Mouse (Mus musculus): ENCODE results near the gene Arsb. TPM values are rescaled to one million over a fixed set of nuclear protein-coding genes. Genes with fewer than 3 reads are reported as not detected.
"Not testable (repeated sequence)": the region's sequence is repeated elsewhere in the genome, so short reads cannot be mapped to it uniquely, and the experiment has no call there.

The Arsb gene
- total RNA-seq, 2 experiments from 2014 or later: 3.4 to 3.5 TPM

- DNase-seq: no peak
- intact Hi-C loops (cut with DNase I): no loop called here
These were observed 14.6 kb downstream of the Arsb start for GRCm38 (mm10) chr13:93786051-93786450.

DNA sequence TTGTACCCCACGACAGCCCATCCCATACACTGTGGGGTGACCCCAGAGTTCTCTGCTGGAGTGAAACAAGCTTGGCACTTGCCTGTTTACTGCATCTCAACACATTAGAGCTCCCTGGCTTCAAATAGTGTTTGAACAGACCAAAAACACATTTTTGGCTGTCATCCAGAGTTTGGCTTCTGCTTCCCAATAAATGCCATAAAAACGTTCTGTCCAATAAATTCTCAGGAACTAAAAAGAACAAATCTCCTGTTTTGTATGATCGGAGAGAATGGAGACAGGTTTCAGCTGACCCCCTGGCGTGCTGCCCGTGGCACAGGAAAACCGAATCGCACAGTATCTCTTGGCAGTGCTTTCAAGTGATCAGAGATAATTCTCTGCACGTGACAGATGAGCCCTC, 16.2 kb downstream of the Arsb start:
- intact Hi-C loops (cut with DNase I): no loop called here

GRCm38 (mm10) chr13:93792945-93793642, 21.7 kb downstream of the Arsb start:
- intact Hi-C loops (cut with DNase I): loop anchor here (1.0 to 10.0 kb wide), 3 partner anchors 266 to 414 kb away; no protein-coding TSS in a partner anchor
- DNase-seq: no peak

More for the DNA sequence above, 16.2 kb downstream of the Arsb start:
- no peak for DNase-seq

DNA sequence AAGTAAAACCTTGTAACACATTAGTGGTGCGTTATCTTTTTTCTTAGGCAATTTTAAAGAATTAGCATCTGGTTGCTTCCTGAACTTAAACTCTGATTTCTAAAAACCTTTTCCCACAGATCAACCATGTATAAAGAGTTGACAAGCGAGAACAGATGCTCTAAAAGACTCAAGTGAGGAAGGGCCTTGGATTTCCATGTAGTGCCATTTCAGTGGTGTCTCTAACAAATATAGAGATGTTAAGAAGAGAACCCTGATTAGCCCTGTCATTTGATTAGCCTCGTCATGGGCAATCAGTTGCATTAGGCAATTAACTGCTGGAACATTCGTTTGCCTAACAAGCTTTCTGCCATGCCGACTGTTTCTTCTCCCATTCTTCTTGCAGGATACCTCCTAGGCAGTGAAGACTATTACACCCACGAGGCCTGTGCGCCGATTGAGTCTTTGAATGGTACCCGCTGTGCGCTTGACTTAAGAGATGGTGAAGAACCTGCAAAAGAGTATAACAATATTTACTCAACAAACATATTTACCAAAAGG, 22.3 kb downstream of the Arsb start:
- intact Hi-C loops (cut with DNase I): loop anchor here (5.0 to 10.0 kb wide), 2 partner anchors 351 to 414 kb away; no protein-coding TSS in a partner anchor
- DNase-seq: no peak

GRCm38 (mm10) chr13:93797011-93797600, 25.7 kb downstream of the Arsb start:
- intact Hi-C loops (cut with DNase I): loop anchor here (10.0 kb wide), 1 partner anchor 348 kb away; no protein-coding TSS in a partner anchor
- DNase-seq: no peak

DNA sequence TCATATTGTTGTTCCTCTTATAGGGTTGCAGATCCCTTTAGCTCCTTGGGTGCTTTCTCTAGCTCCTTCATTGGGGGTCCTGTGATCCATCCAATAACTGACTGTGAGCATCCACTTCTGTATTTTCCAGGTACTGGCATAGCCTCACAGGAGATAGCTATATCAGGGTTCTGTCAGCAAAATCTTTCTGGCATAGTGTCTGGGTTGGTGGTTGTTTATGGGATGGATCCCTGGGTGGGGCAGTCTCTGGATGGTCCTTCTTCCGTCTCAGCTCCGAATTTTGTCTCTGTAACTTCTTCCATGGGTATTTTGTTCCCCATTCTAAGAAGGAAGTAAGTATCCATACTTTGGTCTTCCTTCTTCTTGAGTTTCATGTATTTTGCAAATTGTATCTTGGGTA, 38.9 kb downstream of the Arsb start:
- intact Hi-C loops (cut with DNase I); DNase-seq: not testable (repeated sequence)

DNA sequence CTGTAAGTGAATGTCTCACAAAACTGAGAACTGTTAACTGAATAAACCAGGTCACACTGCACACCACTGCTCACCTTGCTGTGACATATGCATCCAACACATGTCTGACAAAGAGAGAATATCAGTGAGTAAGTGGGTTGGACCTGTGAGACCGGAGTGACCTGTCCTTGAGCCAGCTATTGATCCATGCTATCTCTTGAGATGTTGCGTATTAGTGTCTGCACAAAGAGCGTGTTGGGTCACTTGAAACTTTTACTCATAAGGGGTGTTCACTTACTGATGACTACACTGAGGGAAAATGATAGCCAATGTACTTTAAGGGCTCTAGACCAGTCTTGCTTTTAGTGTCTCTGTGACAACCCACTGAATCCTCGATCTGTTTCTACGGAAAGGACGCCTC, 42.7 kb downstream of the Arsb start:
- DNase-seq: no peak
- intact Hi-C loops (cut with DNase I): no loop called here

GRCm38 (mm10) chr13:93814676-93815075, 43.2 kb downstream of the Arsb start:
- intact Hi-C loops (cut with DNase I): loop anchor here (5.0 kb wide), 1 partner anchor 88 kb away; no protein-coding TSS in a partner anchor
- no peak for DNase-seq

- intact Hi-C loops (cut with DNase I): loop anchor here (5.0 kb wide), 1 partner anchor 87 kb away; no protein-coding TSS in a partner anchor
- DNase-seq: no peak
These were observed 43.7 kb downstream of the Arsb start for GRCm38 (mm10) chr13:93815128-93815527.

- intact Hi-C loops (cut with DNase I): loop anchor here (5.0 kb wide), 1 partner anchor 86 kb away; no protein-coding TSS in a partner anchor
- no peak for DNase-seq
These were observed 44.7 kb downstream of the Arsb start for GRCm38 (mm10) chr13:93816127-93816526.

GRCm38 (mm10) chr13:93816688-93817331, 45.4 kb downstream of the Arsb start:
- DNase-seq: no peak
- intact Hi-C loops (cut with DNase I): loop anchor here (5.0 kb wide), 1 partner anchor 85 kb away; no protein-coding TSS in a partner anchor

- no peak for DNase-seq
- intact Hi-C loops (cut with DNase I): no loop called here
These were observed 48.7 kb downstream of the Arsb start for GRCm38 (mm10) chr13:93820173-93820572.

DNA sequence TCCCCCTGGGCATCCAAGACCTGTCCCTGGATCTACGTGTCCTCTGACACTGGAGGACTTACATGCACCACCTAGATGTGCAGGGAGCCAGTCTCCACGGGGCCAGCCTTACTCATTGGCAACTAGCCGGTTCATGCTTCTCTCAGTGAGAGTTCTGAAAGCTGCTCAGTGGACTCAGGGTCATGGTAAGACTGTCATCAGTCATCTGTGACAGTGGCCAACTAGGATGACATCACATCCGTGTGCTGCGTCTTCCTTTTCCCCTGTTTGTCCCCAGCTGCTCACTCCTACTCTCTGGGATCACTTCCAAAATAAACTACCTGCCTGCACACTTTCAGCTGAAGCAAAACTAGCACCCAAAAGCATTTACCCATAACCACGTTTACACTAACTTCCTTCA, 50.6 kb downstream of the Arsb start:
- DNase-seq: no peak
- intact Hi-C loops (cut with DNase I): no loop called here

- intact Hi-C loops (cut with DNase I): no loop called here
- DNase-seq: no peak
These were observed 54.5 kb downstream of the Arsb start for GRCm38 (mm10) chr13:93825792-93826558.

DNA sequence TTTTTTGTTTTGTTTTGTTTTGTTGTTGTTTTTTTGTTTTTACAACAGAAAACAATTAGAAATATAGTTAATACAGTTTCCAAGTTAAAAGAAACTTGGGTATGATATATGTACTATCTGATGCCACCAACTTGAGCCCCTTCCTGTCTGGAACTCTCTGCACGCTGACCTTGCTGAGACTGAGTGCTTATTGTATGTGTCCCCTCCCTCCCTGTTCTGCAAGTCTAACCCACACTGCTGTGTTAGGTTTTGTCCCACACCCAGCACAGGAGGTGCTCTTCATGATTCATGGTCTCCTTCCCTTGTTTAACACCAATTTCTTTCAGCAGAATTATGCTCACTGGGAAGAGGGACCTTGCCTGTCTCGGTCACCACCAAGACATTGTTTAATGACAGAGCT, 56.3 kb downstream of the Arsb start:
- no peak for DNase-seq
- intact Hi-C loops (cut with DNase I): no loop called here

- no peak for DNase-seq
- intact Hi-C loops (cut with DNase I): no loop called here
These were observed 58.3 kb downstream of the Arsb start for GRCm38 (mm10) chr13:93829565-93830293.

- intact Hi-C loops (cut with DNase I): no loop called here
- no peak for DNase-seq
These were observed 58.8 kb downstream of the Arsb start for GRCm38 (mm10) chr13:93830294-93830645.

- intact Hi-C loops (cut with DNase I): no loop called here
- DNase-seq: no peak
These were observed 66.2 kb downstream of the Arsb start for GRCm38 (mm10) chr13:93837481-93838225.

Measured in gastrocnemius, postnatal 36 days (tissue).